In the genomic region with DNA sequence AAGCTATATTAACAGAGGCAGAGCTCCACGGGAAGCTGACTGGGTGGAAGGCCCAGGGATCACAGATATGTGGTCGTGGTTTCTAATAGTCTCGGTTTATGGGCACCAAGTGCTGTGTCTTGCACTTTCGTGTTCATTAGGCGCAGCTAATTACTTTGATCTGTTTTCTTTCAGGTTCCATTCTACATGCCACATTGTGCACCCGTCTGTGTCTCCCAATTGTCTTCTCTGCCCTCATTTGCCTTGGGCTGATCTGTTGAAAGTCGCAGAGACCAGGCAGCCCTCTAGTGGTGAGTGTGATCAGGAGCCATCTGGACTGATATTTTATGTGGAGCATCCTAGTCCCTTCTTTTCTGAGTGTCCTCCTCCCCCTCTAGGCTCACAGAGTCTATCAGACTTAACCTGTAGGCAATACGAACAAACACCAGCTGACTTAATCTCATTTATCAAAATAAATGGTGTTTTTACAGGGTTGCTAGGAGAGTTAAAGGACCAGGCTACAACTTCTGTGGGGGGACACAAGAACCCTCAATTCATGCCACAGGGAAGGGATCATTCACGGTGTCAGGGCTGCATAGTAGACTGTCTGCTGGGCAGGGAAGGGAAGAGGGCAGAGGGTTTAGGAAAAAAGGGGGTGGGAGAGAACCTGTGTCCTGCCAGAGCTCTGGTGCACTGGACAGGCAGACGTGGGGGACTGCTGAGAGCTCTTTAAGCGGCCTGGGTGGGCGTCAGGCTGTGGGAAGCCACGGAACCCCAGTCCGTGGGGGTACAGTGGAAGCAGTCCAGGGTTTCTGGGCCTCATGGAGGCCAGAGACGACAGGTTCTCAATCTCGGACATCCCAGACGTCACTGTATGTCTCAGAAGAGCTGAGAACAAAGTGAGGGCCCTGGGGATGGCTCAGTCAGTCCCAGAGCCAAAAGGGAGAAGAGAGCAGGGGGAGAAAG, we compare ENCODE assay signal across 10 mouse cellular contexts. TPM values are rescaled to one million over a fixed set of nuclear protein-coding genes. Genes with fewer than 3 reads are reported as not detected.
A peak's percentile ranks its signal among the peaks of the same experiment; 100 is the strongest.
DNase-seq lines count a peak whose midpoint lies in the region; ATAC-seq and TF ChIP-seq lines count a peak whose summit lies in the region.
"Had no signal": no experiment of that assay in that cellular context is flagged by ENCODE, and none has a peak within 500 bp of the region (broad histone marks: within the 10 kb centered on the region; RNA-seq: fewer than 3 reads in every experiment).

No protein-coding gene starts in this region.

- no peaks in the 10 kb centered on the region for H3K9me3 ChIP-seq in ES-E14 (ENCODE audit: control insufficient read depth, insufficient read depth, low read depth, low read length)
- H3K9me3 ChIP-seq in heart, embryonic 16.5 days (replicated peaks; ENCODE audit: control insufficient read depth, low read length) = no peaks in the 10 kb centered on the region
- no peaks in the 10 kb centered on the region for H3K9me3 ChIP-seq in midbrain, postnatal 0 days (ENCODE audit: low read length)
- H3K9me3 ChIP-seq: stomach, embryonic 15.5 days had no signal

- H3K4me2 ChIP-seq in heart, embryonic 16.5 days (ENCODE audit: low read depth, low read length) = no peak overlapping the region
- no peak overlapping the region for H3K4me2 ChIP-seq in midbrain, postnatal 0 days (ENCODE audit: low read depth, low read length, poor library complexity, severe bottlenecking)
- H3K4me2 ChIP-seq: stomach, embryonic 15.5 days had no signal

- H3K36me3 ChIP-seq in ES-E14 (ENCODE audit: control insufficient read depth, insufficient read depth, low read length, poor library complexity, severe bottlenecking) = no peaks in the 10 kb centered on the region
- no peaks in the 10 kb centered on the region for H3K36me3 ChIP-seq in heart, embryonic 16.5 days (ENCODE audit: control insufficient read depth, insufficient read depth)
- no peaks in the 10 kb centered on the region for H3K36me3 ChIP-seq in midbrain, postnatal 0 days (ENCODE audit: insufficient read depth, low read length)
- H3K36me3 ChIP-seq: stomach, embryonic 15.5 days had no signal

- H3K4me1 ChIP-seq in ES-E14 (ENCODE audit: control insufficient read depth in 2 of 2, insufficient read depth in 2 of 2, low read length in 2 of 2, poor library complexity in 1 of 2) = no peaks in the 10 kb centered on the region
- H3K4me1 ChIP-seq in heart, embryonic 16.5 days (ENCODE audit: control insufficient read depth, insufficient read depth, low read length) = no peaks in the 10 kb centered on the region
- H3K4me1 ChIP-seq in midbrain, postnatal 0 days (ENCODE audit: insufficient read depth, low read length) = no peaks in the 10 kb centered on the region
- H3K4me1 ChIP-seq: stomach, embryonic 15.5 days had no signal

- WGBS in heart, embryonic 16.5 days = 75% methylated on average over 17 of the region's 17 CpGs
- WGBS in midbrain, postnatal 0 days = 62% methylated on average over 17 of the region's 17 CpGs

- in situ Hi-C loops in ES-E14 (cut with MboI; ENCODE audit: low sequenced_read_pairs in 2 of 2, unreplicated experiment in 2 of 2) = loop anchor here (10.0 to 25.0 kb wide), 3 partner anchors 334 to 431 kb away; no protein-coding TSS in a partner anchor

- no peak overlapping the region for H3K4me3 ChIP-seq in ES-E14 (ENCODE audit: insufficient read depth in 1 of 2, low read depth in 1 of 2, low read length in 2 of 2, poor library complexity in 1 of 2, severe bottlenecking in 1 of 2)
- H3K4me3 ChIP-seq in heart, embryonic 16.5 days (ENCODE audit: low read length) = no peak overlapping the region
- no peak overlapping the region for H3K4me3 ChIP-seq in midbrain, postnatal 0 days (ENCODE audit: low read depth, low read length)
- H3K4me3 ChIP-seq: stomach, embryonic 15.5 days had no signal

- H3K9ac ChIP-seq in ES-E14 (ENCODE audit: insufficient read depth, low read depth, low read length, poor library complexity, severe bottlenecking) = no peak overlapping the region
- no peak overlapping the region for H3K9ac ChIP-seq in heart, embryonic 16.5 days (ENCODE audit: low read length)
- H3K9ac ChIP-seq in midbrain, postnatal 0 days (replicated peaks; ENCODE audit: low read length, poor library complexity, severe bottlenecking) = no peak overlapping the region
- H3K9ac ChIP-seq: stomach, embryonic 15.5 days had no signal

- H3K27me3 ChIP-seq in heart, embryonic 16.5 days (ENCODE audit: control insufficient read depth, insufficient read depth, low read length) = no peaks in the 10 kb centered on the region
- no peaks in the 10 kb centered on the region for H3K27me3 ChIP-seq in midbrain, postnatal 0 days (ENCODE audit: insufficient read depth, low read length)
- H3K27me3 ChIP-seq: stomach, embryonic 15.5 days had no signal

- peak; percentile 14; the same call in 1 of the 2 replicates for ATAC-seq in heart, embryonic 16.5 days (replicated peaks; ENCODE audit: extremely low read depth, insufficient read depth, low FRiP score)
- ATAC-seq in midbrain, postnatal 0 days (ENCODE audit: low FRiP score) = no peak

- no peak overlapping the region for H3K27ac ChIP-seq in ES-E14 (ENCODE audit: insufficient read depth, low read depth, low read length, poor library complexity, severe bottlenecking)
- H3K27ac ChIP-seq in heart, embryonic 16.5 days (ENCODE audit: low read length) = no peak overlapping the region
- no peak overlapping the region for H3K27ac ChIP-seq in midbrain, postnatal 0 days (ENCODE audit: low read depth, low read length)
- H3K27ac ChIP-seq: stomach, embryonic 15.5 days had no signal

- DNase-seq in left cerebral cortex, adult 18-20 months (ENCODE audit: low spot score in 2 of 2) = peak; percentile 52 to 57
- DNase-seq in left cerebral cortex, adult 9 months (ENCODE audit: low spot score in 2 of 2) = no peak
- DNase-seq in ES-E14 (ENCODE audit: low read depth, low spot score) = no peak
- peak; percentile 36 to 60 for DNase-seq in cerebellum, postnatal 25 days
- DNase-seq in kidney, postnatal 4 days = peak; percentile 65 to 75
- peak; percentile 77 for DNase-seq in midbrain, postnatal 0 days (ENCODE audit: low spot score)
- DNase-seq in thymus, postnatal 10 days (ENCODE audit: low spot score in 2 of 2) = peak; percentile 25 to 63

- TF ChIP-seq CTCF in midbrain, postnatal 0 days (IDR thresholded peaks at IDR 0.05) = peak; percentile 84

TF ChIP-seq in ES-E14, 5 proteins besides CTCF, POLR2A, EP300 and RAD21:
- no peak for TF ChIP-seq CHD2 (IDR thresholded peaks at IDR 0.05; ENCODE audit: low read depth, low read length)
- TF ChIP-seq ZC3H11A (IDR thresholded peaks at IDR 0.05; ENCODE audit: borderline replicate concordance, low read depth, low read length) = peak; percentile 52; the same call in 1 of the 2 replicates

RNA-seq across cellular contexts. Expression of a gene that starts 18.2 kb away (rescaled TPM):
- total RNA-seq in left cerebral cortex, adult 18-20 months (2021) = not detected
- total RNA-seq in ES-E14 (2012; rRNA removed) = not detected in 2 replicates
- polyA plus RNA-seq in heart, embryonic 16.5 days (2015; fragmentation: Nextera tagmentation; extraction: Ambion mirVana) = 1.6 and 3.5 TPM in 2 replicates
- total RNA-seq in midbrain, postnatal 0 days (2014; rRNA removed) = not detected in 2 replicates
- not detected in 2 replicates for polyA plus RNA-seq in midbrain, postnatal 0 days (2015; fragmentation: Nextera tagmentation; extraction: Ambion mirVana)
- total RNA-seq: layer of hippocampus, adult 8-10 months had no signal
- polyA plus RNA-seq: stomach, embryonic 15.5 days had no signal

Comparison
In these comparisons a context has a peak if more than half of its experiments do, and no peak if none do; other contexts are left out.
1. DNase-seq: peak in left cerebral cortex, adult 18-20 months (2 of 2), cerebellum, postnatal 25 days (2 of 2), kidney, postnatal 4 days (2 of 2), midbrain, postnatal 0 days (single experiment) and thymus, postnatal 10 days (2 of 2); none in left cerebral cortex, adult 9 months (0 of 2) and ES-E14 (single experiment).